Mouse (Mus musculus) liver, postnatal 0 days (tissue): ENCODE results near the gene Fbxl8.

Experiments
- CTCF ChIP-seq: sonication (generic); IDR thresholded peaks from 2 replicates; pipeline ENCODE4 v1.5.1; 2016; ENCODE audit warnings: antibody characterized with exemption, low read depth
- EP300 ChIP-seq: IDR thresholded peaks from 2 replicates; pipeline ENCODE4 v1.6.1; 2016; ENCODE audit warnings: antibody characterized with exemption, low read depth, mild to moderate bottlenecking

DNA sequence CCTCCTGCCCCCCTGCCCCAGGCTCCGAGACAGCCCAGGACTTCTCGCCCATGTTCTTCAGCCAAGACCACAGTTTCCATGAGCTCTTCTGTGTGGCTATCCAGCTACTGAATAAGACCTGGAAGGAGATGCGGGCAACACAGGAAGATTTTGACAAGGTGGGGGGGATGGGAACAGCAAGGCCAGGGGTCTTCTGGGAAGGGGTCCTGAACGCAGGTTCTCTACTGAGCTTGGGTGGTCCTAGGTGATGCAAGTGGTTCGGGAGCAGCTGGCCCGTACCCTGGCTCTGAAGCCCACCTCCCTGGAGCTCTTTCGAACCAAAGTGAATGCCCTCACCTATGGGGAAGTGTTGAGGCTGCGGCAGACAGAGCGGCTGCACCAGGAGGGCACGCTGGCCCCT, 44.0 kb downstream of the Fbxl8 start:
- TF ChIP-seq EP300 (no peak), CTCF (no peak)
